Mouse (Mus musculus): ENCODE measurements around the gene Tcf7.

Tcf7 gene

DNA sequence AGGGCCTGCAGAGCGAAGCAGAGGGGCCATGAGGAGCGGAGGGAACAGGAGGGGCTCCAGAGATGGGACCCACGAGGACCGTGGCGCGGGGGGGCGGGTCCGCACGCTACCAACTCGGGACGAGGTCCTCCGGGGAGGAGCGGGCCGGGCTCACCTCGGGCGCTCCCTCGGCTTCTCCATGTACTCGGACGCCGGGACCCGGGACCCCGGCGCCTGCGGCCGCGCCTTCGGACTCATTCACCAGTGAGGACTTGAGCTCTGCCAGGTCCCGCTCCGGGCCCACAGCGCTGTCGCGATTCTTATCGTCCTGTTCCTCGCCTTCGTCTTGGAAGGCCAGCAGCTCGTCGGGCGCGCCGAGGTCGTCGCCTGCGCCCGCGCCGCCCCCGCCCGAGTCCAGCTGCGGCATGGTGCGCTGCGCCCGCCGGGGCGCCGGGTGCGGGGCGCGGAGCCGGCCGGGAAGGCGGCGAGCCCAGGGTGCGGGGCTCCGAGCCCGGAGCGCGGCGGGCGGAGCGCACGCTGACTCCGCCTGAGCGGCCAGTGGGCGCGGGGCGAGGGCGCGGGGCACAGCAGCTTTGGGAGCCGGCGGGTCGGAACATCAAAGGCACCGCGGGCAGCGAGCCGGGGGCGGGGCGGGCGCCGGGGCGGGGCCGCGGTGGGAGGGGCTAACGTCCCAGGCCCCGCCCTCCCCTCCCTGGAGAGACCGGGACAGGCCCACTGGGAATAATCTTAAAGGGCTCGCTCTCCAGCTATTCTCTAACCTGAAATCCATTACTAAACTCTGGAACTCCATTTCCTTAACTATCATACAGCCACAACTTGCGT lies at the start of gene Tcf7:
TSS of gene Tcf7 (minus strand) at position 241 of the 822 bp plus-strand sequence.
- peak; percentile 69 for DNase-seq (ENCODE audit: low spot score)

DNA sequence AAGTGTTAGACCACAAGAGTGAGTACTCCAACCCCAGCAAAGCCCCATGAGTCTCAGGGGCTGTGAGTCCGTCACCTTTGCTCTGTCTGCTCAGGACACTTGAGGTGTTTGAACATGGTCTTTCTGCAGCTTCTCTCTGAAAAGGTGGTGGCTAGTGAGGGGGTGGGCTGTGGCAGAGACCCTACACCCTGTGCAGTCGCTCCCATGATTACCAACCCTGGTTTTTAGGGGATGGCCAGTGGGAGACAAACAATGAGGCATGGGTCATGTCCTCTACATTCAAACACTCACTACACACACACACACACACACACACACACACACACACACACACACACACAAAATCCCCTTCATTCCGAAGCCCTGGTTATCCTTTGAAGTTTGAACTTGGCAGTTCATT lies 44.5 kb upstream of the Tcf7 start:
- no peak for DNase-seq (ENCODE audit: low spot score)

GRCm38 (mm10) chr11:52324442-52325367 lies 41.9 kb upstream of the Tcf7 start:
- no peak for DNase-seq (ENCODE audit: low spot score)

GRCm38 (mm10) chr11:52321540-52321939 lies 38.7 kb upstream of the Tcf7 start:
- DNase-seq (ENCODE audit: low spot score), result no peak

DNA sequence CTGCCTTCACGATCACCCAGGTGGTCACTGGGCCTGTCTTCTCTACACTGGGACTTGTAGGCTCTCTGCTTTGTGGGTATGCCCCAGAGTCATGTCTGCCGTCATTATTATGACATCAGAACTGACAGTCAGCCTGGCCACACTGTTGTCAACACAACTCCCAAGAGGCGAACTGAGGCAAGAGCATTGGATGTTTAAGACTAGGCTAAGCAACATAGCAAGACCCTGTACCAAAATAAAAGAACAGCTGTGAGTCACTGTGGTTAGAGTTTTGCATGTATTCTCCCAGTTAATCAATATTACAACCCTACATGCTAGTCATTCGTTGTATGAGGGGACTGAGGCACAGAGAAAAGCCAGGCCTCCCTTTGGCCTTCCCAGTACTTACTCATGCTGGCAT lies 37.7 kb upstream of the Tcf7 start:
- no peak for DNase-seq (ENCODE audit: low spot score)

GRCm38 (mm10) chr11:52319664-52320063 lies 36.9 kb upstream of the Tcf7 start:
- DNase-seq (ENCODE audit: low spot score), result no peak

- DNase-seq (ENCODE audit: low spot score), result no peak
These were observed 35.6 kb upstream of the Tcf7 start for GRCm38 (mm10) chr11:52318445-52318844.

- DNase-seq (ENCODE audit: low spot score), result no peak
These were observed 31.4 kb upstream of the Tcf7 start for GRCm38 (mm10) chr11:52314102-52314793.

GRCm38 (mm10) chr11:52310709-52311108 lies 27.9 kb upstream of the Tcf7 start:
- no peak for DNase-seq (ENCODE audit: low spot score)

DNA sequence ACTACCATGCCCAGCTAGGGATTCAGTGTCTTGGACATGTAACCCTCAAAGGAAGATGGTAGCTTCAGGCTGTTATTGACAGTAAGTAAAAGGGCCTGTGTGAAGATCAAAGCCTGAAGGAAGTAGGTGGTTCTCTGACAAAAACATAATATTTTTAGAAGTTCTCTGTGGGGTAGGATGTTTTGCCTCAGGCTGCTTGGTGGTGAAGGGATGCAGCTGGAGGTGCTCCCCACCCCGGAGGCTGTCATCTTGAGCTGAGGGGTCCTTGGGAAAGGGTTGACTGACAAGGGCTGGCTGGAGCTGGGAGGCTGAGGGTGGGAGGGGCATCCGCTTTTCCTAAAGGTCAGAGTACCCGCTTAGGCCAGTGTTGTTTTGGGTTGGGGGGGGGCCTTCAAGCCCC lies 26.7 kb upstream of the Tcf7 start:
- DNase-seq (ENCODE audit: low spot score), result no peak

DNA sequence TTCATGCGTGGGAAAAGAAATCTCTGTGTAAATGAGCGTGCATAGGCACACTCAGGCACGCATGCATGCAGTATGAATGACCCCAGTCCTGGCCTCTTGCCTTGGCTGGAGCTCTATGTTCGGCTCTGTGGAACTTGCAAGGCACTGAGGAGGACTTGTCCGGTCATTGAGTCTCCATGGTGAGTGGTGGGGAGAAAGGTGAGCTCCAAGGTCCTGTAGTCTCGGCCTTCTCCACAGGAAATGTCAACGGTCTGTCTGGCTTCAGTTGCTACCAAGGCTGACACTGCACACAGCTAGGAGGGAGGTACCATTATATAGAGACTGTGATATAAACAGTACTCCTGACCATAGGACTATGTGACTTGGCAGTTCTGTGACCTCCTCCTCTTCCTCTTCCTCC lies 23.6 kb upstream of the Tcf7 start:
- no peak for DNase-seq (ENCODE audit: low spot score)

GRCm38 (mm10) chr11:52305266-52305665 lies 22.5 kb upstream of the Tcf7 start:
- DNase-seq (ENCODE audit: low spot score), result no peak

GRCm38 (mm10) chr11:52302668-52303067 lies 19.9 kb upstream of the Tcf7 start:
- DNase-seq (ENCODE audit: low spot score), result no peak

DNA sequence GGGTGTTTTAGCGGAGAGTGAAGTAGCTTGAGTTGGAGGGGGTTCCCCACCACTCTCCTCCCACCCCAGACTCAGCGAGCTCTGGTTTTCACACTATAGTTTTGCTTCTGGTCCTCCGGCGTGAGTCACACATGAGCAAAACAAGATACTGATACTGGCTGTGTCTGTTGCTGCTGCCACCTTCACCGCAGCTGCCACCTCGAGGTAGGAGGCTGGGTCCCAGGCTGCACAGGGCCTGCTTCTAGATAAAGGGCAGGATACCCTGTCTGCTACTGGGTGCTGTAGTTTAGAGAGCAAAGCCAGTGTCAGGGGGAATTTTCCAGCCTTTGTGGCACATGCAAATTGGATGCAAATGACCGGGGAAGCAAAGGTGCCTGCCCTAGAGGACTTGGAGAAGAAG lies 16.9 kb upstream of the Tcf7 start:
- no peak for DNase-seq (ENCODE audit: low spot score)

DNA sequence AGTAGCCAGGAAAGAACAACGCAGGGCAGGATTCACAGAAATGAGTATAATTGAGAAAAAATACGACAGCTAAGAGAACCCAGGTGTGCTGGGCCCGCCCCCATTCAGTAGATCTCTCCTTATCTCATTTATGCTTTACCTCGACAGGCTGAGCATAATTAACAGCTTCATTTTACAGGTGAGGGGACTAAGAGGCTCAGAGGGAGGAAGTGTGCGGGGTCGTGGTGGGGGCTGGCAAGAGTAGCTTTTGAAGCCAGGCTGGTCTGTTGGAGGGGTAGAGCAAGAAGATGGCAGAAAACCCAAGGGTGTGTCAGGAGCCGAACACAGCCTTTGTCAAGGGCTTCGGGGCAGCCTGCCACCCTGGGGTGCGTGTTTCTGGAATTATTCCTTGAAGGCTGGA lies 16.1 kb upstream of the Tcf7 start:
- no peak for DNase-seq (ENCODE audit: low spot score)

- peak; percentile 35 for DNase-seq (ENCODE audit: low spot score)
These were observed 14.5 kb upstream of the Tcf7 start for GRCm38 (mm10) chr11:52297352-52297751.

- DNase-seq (ENCODE audit: low spot score), result no peak
These were observed 11.3 kb upstream of the Tcf7 start for GRCm38 (mm10) chr11:52294103-52294502.

DNA sequence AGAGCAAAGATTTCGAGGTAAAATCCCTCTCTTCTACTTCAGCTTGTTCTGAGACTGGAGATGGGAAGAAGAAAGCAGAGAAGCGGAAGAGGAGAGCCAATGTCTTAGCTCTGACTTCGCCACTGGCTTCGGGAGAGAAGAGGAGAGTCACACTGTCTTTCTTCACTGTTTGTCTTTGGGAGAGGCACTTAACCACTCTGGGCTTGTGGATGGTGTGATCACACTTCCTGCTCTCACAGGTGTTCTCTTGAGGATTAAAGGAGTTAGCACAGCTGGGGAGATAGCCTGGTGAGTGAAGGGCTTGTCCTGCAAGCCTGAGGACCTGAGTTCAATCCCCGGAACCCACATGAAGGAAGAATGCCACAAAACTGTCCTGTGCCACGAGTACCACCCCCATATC lies 10.1 kb upstream of the Tcf7 start:
- DNase-seq (ENCODE audit: low spot score), result no peak

GRCm38 (mm10) chr11:52292346-52292745 lies 9.5 kb upstream of the Tcf7 start:
- no peak for DNase-seq (ENCODE audit: low spot score)

DNA sequence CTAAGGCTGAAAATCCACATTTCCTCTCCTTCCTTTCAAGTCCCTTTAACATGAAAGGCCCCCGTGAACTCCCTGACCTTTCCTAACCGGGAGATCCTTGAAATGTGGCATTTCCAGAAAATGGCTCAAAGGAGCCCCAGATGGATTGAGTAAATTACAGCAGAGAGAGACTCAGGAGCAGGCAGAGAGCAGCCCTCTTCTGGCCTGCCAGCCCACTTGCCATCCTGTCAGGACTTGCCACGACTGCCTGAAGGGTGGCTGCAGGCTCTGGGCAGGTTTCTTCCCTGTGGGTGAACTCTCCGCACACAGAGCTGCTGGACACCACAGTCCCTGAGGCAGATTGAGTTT lies 4.1 kb upstream of the Tcf7 start:
- no peak for DNase-seq (ENCODE audit: low spot score)

DNA sequence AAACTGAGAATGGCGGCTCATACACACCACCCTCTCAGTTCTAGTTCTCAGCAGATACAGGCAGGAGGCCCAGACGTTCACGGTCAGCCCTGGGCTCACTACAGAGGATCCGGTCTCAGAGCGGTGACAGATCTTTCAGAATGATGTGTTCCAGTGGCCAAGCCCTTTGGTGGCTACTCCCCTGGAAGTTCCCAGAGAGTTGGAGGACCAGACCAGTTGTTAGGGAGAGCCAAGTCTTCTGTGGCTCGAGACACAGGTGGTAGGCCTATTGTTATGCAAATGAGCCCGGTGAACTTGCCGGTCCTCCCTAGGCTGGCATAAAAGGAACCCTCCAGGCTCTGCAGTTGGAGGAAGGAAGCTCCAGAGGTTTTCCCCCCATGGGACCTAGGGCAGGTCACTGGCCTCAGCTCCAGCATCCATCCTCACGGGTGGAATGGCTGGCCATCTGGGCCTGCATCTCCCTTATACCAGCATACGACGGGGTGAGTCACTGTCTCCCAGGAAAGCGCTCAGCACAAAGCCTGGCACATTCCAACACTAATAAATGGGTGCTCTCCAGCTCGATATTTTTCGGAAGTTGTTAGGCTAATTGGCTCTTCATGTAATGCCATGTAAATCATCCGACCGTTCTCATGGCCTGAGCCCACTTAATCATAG lies 3.6 kb upstream of the Tcf7 start:
- no peak for DNase-seq (ENCODE audit: low spot score)

Data from ovary, adult 18-20 months (tissue).